Mouse (Mus musculus) megakaryocyte-erythroid progenitor cell, adult 5-6 weeks (primary cell): ENCODE results near the gene Shc3. TPM values are rescaled to one million over a fixed set of nuclear protein-coding genes. Genes with fewer than 3 reads are reported as not detected.

ENCODE experiments used
- ATAC-seq: replicated peaks from 2 replicates; pipeline ENCODE4 v1.8.0; 2016; ENCODE audit warnings: mild to moderate bottlenecking, inconsistent platforms; ENCODE audit not compliant: severe bottlenecking, poor library complexity, low FRiP score, low TSS enrichment
- total RNA-seq, 2 experiments: library from RNA; stranded (forward) in 1 of 2; stranded (reverse) in 1 of 2; fragments of 200-1000, 215-1000 nt in 1 of 2; fragments of >200 nt in 1 of 2; fragmentation: Nextera tagmentation in 1 of 2; gene quantifications; 2 replicates each; pipeline ENCODE4 v1.2.3; 2014 to 2017

Shc3 gene
- total RNA-seq, 2 experiments from 2014 or later: not detected

GRCm38 (mm10) chr13:51491649-51492435 is 77.4 kb downstream of the Shc3 start:
- no peak for ATAC-seq

GRCm38 (mm10) chr13:51490195-51490594 is 79.0 kb downstream of the Shc3 start:
- no peak for ATAC-seq

GRCm38 (mm10) chr13:51488945-51489344 is 80.3 kb downstream of the Shc3 start:
- no peak for ATAC-seq

GRCm38 (mm10) chr13:51485291-51485690 is 83.9 kb downstream of the Shc3 start:
- no peak for ATAC-seq

GRCm38 (mm10) chr13:51482786-51483185 is 86.4 kb downstream of the Shc3 start:
- no peak for ATAC-seq

- ATAC-seq: no peak
Measured at GRCm38 (mm10) chr13:51480341-51481011, 88.7 kb downstream of the Shc3 start.

- no peak for ATAC-seq
Measured at GRCm38 (mm10) chr13:51479826-51480225, 89.4 kb downstream of the Shc3 start.

- ATAC-seq: no peak
Measured at GRCm38 (mm10) chr13:51476991-51477390, 92.2 kb downstream of the Shc3 start.

- no peak for ATAC-seq
Measured at GRCm38 (mm10) chr13:51468697-51469250, 100.4 kb downstream of the Shc3 start.

GRCm38 (mm10) chr13:51466117-51466841 is 102.9 kb downstream of the Shc3 start:
- ATAC-seq: no peak

- no peak for ATAC-seq
Measured at GRCm38 (mm10) chr13:51464294-51464693, 104.9 kb downstream of the Shc3 start.

- ATAC-seq: no peak
Measured at GRCm38 (mm10) chr13:51456190-51456878, 112.9 kb downstream of the Shc3 start.

GRCm38 (mm10) chr13:51446550-51446949 is 122.7 kb downstream of the Shc3 start:
- no peak for ATAC-seq

- no peak for ATAC-seq
Measured at GRCm38 (mm10) chr13:51442922-51443321, 126.3 kb downstream of the Shc3 start.

GRCm38 (mm10) chr13:51437105-51438085 is 131.8 kb downstream of the Shc3 start:
- no peak for ATAC-seq

GRCm38 (mm10) chr13:51435146-51435545 is 134.1 kb downstream of the Shc3 start:
- no peak for ATAC-seq

- ATAC-seq: no peak
Measured at GRCm38 (mm10) chr13:51434460-51434859, 134.8 kb downstream of the Shc3 start.

GRCm38 (mm10) chr13:51433371-51433770 is 135.8 kb downstream of the Shc3 start:
- ATAC-seq: no peak
